Mouse (Mus musculus): ENCODE data around the gene Cubn. TPM values are rescaled to one million over a fixed set of nuclear protein-coding genes. Genes with fewer than 3 reads are reported as not detected.

Gene Cubn
- polyA plus RNA-seq, 1 experiment from 2014 or later: 0.32 TPM

GRCm38 (mm10) chr2:13438275-13438845, 53.3 kb downstream of the Cubn start:
- Histone ChIP-seq H3K4me1 (no peaks in the 10 kb centered on the region), H3K4me2 (no peak overlapping the region), H3K27ac (replicated peaks) (no peak overlapping the region), H3K9ac (replicated peaks) (no peak overlapping the region), H3K4me3 (replicated peaks) (no peak overlapping the region), H3K27me3 (replicated peaks) (no peaks in the 10 kb centered on the region), H3K9me3 (replicated peaks) (no peaks in the 10 kb centered on the region), H3K36me3 (no peaks in the 10 kb centered on the region)
- WGBS: 95% methylated on average over 3 of the region's 3 CpGs
- ATAC-seq (ENCODE audit: low FRiP score): no peak

- no peaks in the 10 kb centered on the region for H3K9me3 ChIP-seq (replicated peaks)
- no peak overlapping the region for H3K27ac ChIP-seq (replicated peaks)
- WGBS: 91% methylated on average over 4 of the region's 4 CpGs
- no peaks in the 10 kb centered on the region for H3K4me1 ChIP-seq
- H3K27me3 ChIP-seq (replicated peaks): no peaks in the 10 kb centered on the region
- no peak overlapping the region for H3K4me3 ChIP-seq (replicated peaks)
- H3K9ac ChIP-seq (replicated peaks): no peak overlapping the region
- ATAC-seq (ENCODE audit: low FRiP score): no peak
- no peak overlapping the region for H3K4me2 ChIP-seq
- no peaks in the 10 kb centered on the region for H3K36me3 ChIP-seq
These were observed 59.6 kb downstream of the Cubn start for GRCm38 (mm10) chr2:13432002-13432401.

GRCm38 (mm10) chr2:13421974-13422760, 69.4 kb downstream of the Cubn start:
- no peaks in the 10 kb centered on the region for H3K36me3 ChIP-seq
- no peak overlapping the region for H3K4me3 ChIP-seq (replicated peaks)
- no peak for ATAC-seq (ENCODE audit: low FRiP score)
- 91% methylated on average over 14 of the region's 14 CpGs for WGBS
- H3K9me3 ChIP-seq (replicated peaks): no peaks in the 10 kb centered on the region
- no peak overlapping the region for H3K4me2 ChIP-seq
- no peaks in the 10 kb centered on the region for H3K4me1 ChIP-seq
- no peak overlapping the region for H3K9ac ChIP-seq (replicated peaks)
- no peak overlapping the region for H3K27ac ChIP-seq (replicated peaks)
- no peaks in the 10 kb centered on the region for H3K27me3 ChIP-seq (replicated peaks)

- H3K27me3 ChIP-seq (replicated peaks): no peaks in the 10 kb centered on the region
- H3K9me3 ChIP-seq (replicated peaks): no peaks in the 10 kb centered on the region
- H3K27ac ChIP-seq (replicated peaks): no peak overlapping the region
- ATAC-seq (ENCODE audit: low FRiP score): no peak
- H3K4me1 ChIP-seq: no peaks in the 10 kb centered on the region
- no peak overlapping the region for H3K4me2 ChIP-seq
- WGBS: 72% methylated on average over 3 of the region's 3 CpGs
- H3K36me3 ChIP-seq: no peaks in the 10 kb centered on the region
- H3K4me3 ChIP-seq (replicated peaks): no peak overlapping the region
- H3K9ac ChIP-seq (replicated peaks): no peak overlapping the region
These were observed 74.7 kb downstream of the Cubn start for GRCm38 (mm10) chr2:13416765-13417524.

GRCm38 (mm10) chr2:13413520-13414178, 78.0 kb downstream of the Cubn start:
- peak overlapping the region; percentile 37 for H3K27ac ChIP-seq (replicated peaks)
- H3K4me3 ChIP-seq (replicated peaks): no peak overlapping the region
- no peak for ATAC-seq (ENCODE audit: low FRiP score)
- 51% methylated on average over 4 of the region's 4 CpGs for WGBS
- no peaks in the 10 kb centered on the region for H3K9me3 ChIP-seq (replicated peaks)
- H3K4me1 ChIP-seq: no peaks in the 10 kb centered on the region
- no peaks in the 10 kb centered on the region for H3K27me3 ChIP-seq (replicated peaks)
- no peaks in the 10 kb centered on the region for H3K36me3 ChIP-seq
- H3K4me2 ChIP-seq: no peak overlapping the region
- H3K9ac ChIP-seq (replicated peaks): no peak overlapping the region

GRCm38 (mm10) chr2:13410660-13411059, 81.0 kb downstream of the Cubn start:
- Histone ChIP-seq H3K4me1 (0 out of 2 replicates have a peak, but pooled peaks cover 7% of the 10 kb centered on the region), H3K36me3 (no peaks in the 10 kb centered on the region), H3K27me3 (replicated peaks) (no peaks in the 10 kb centered on the region), H3K4me3 (replicated peaks) (no peak overlapping the region), H3K9me3 (replicated peaks) (no peaks in the 10 kb centered on the region), H3K4me2 (no peak overlapping the region), H3K27ac (replicated peaks) (no peak overlapping the region), H3K9ac (replicated peaks) (no peak overlapping the region)
- 89% methylated on average over 5 of the region's 5 CpGs for WGBS
- no peak for ATAC-seq (ENCODE audit: low FRiP score)

GRCm38 (mm10) chr2:13409767-13410519, 81.7 kb downstream of the Cubn start:
- no peak overlapping the region for H3K4me2 ChIP-seq
- no peaks in the 10 kb centered on the region for H3K27me3 ChIP-seq (replicated peaks)
- ATAC-seq (ENCODE audit: low FRiP score): no peak
- no peak overlapping the region for H3K4me3 ChIP-seq (replicated peaks)
- H3K36me3 ChIP-seq: no peaks in the 10 kb centered on the region
- 77% methylated on average over 2 of the region's 2 CpGs for WGBS
- H3K27ac ChIP-seq (replicated peaks): no peak overlapping the region
- H3K4me1 ChIP-seq: 0 out of 2 replicates have a peak, but pooled peaks cover 7% of the 10 kb centered on the region
- no peaks in the 10 kb centered on the region for H3K9me3 ChIP-seq (replicated peaks)
- no peak overlapping the region for H3K9ac ChIP-seq (replicated peaks)

- Histone ChIP-seq H3K4me3 (replicated peaks) (no peak overlapping the region), H3K4me1 (0 out of 2 replicates have a peak, but pooled peaks cover 7% of the 10 kb centered on the region), H3K36me3 (no peaks in the 10 kb centered on the region), H3K27me3 (replicated peaks) (no peaks in the 10 kb centered on the region), H3K4me2 (no peak overlapping the region), H3K9me3 (replicated peaks) (no peaks in the 10 kb centered on the region), H3K27ac (replicated peaks) (no peak overlapping the region), H3K9ac (replicated peaks) (no peak overlapping the region)
- ATAC-seq (ENCODE audit: low FRiP score): no peak
- WGBS: 83% methylated on average over 3 of the region's 3 CpGs
These were observed 83.3 kb downstream of the Cubn start for GRCm38 (mm10) chr2:13408333-13408732.

- Histone ChIP-seq H3K4me1 (0 out of 2 replicates have a peak, but pooled peaks cover 7% of the 10 kb centered on the region), H3K27me3 (replicated peaks) (no peaks in the 10 kb centered on the region), H3K9ac (replicated peaks) (no peak overlapping the region), H3K4me2 (no peak overlapping the region), H3K9me3 (replicated peaks) (no peaks in the 10 kb centered on the region), H3K4me3 (replicated peaks) (no peak overlapping the region), H3K36me3 (no peaks in the 10 kb centered on the region), H3K27ac (replicated peaks) (0 out of 2 replicates have a peak overlapping the region, but pooled peaks have one; percentile 23)
- ATAC-seq (ENCODE audit: low FRiP score): no peak
These were observed 83.9 kb downstream of the Cubn start for GRCm38 (mm10) chr2:13407698-13408097.

GRCm38 (mm10) chr2:13407272-13407671, 84.3 kb downstream of the Cubn start:
- Histone ChIP-seq H3K9me3 (replicated peaks) (no peaks in the 10 kb centered on the region), H3K27me3 (replicated peaks) (no peaks in the 10 kb centered on the region), H3K4me2 (no peak overlapping the region), H3K4me1 (0 out of 2 replicates have a peak, but pooled peaks cover 7% of the 10 kb centered on the region), H3K27ac (replicated peaks) (0 out of 2 replicates have a peak overlapping the region, but pooled peaks have one; percentile 23), H3K4me3 (replicated peaks) (no peak overlapping the region), H3K36me3 (no peaks in the 10 kb centered on the region), H3K9ac (replicated peaks) (no peak overlapping the region)
- peak; percentile 68; the same call in 1 of the 2 replicates for ATAC-seq (ENCODE audit: low FRiP score)
- 29% methylated on average over 5 of the region's 5 CpGs for WGBS

Data from neural tube, embryonic 15.5 days (tissue).